Comparison of ENCODE assay signal across 21 mouse cellular contexts in genomic region chr10:64181696-64182095, GRCm38 (mm10).
DNase-seq lines count a peak whose midpoint lies in the region; ATAC-seq and TF ChIP-seq lines count a peak whose summit lies in the region.
"Had no signal": no experiment of that assay in that cellular context is flagged by ENCODE, and none has a peak within 500 bp of the region (broad histone marks: within the 10 kb centered on the region; RNA-seq: fewer than 3 reads in every experiment).

No protein-coding gene starts in this region.

- no peak for TF ChIP-seq POLR2A in testis, adult 2 months (IDR thresholded peaks at IDR 0.05; ENCODE audit: control insufficient read depth, low read depth, low read length)

- intact Hi-C loops in left cerebral cortex, postnatal 36 days (cut with DNase I), result no loop called here

- no peaks in the 10 kb centered on the region for H3K27me3 ChIP-seq in embryonic facial prominence, embryonic 14.5 days (replicated peaks; ENCODE audit: control insufficient read depth, insufficient read depth, low read length)
- H3K27me3 ChIP-seq in embryonic facial prominence, embryonic 10.5 days (replicated peaks; ENCODE audit: low read depth, poor library complexity, severe bottlenecking), result no peaks in the 10 kb centered on the region
- H3K27me3 ChIP-seq in testis, adult 2 months (ENCODE audit: control insufficient read depth, insufficient read depth, low read length), result no peaks in the 10 kb centered on the region
- H3K27me3 ChIP-seq in midbrain, embryonic 16.5 days (ENCODE audit: control insufficient read depth, insufficient read depth, low read depth, low read length), result no peaks in the 10 kb centered on the region
- H3K27me3 ChIP-seq: forebrain, embryonic 15.5 days; heart, embryonic 15.5 days; liver, embryonic 15.5 days had no signal

- H3K4me1 ChIP-seq in embryonic facial prominence, embryonic 14.5 days (ENCODE audit: control insufficient read depth, insufficient read depth, low read length), result no peaks in the 10 kb centered on the region
- H3K4me1 ChIP-seq in embryonic facial prominence, embryonic 10.5 days, result no peaks in the 10 kb centered on the region
- H3K4me1 ChIP-seq in testis, adult 2 months (ENCODE audit: control insufficient read depth, insufficient read depth, low read length), result no peaks in the 10 kb centered on the region
- no peaks in the 10 kb centered on the region for H3K4me1 ChIP-seq in midbrain, embryonic 16.5 days (ENCODE audit: control insufficient read depth, insufficient read depth, low read length)
- H3K4me1 ChIP-seq: forebrain, embryonic 15.5 days; heart, embryonic 15.5 days; limb, embryonic 10.5 days; liver, embryonic 15.5 days had no signal

- H3K36me3 ChIP-seq in embryonic facial prominence, embryonic 14.5 days (ENCODE audit: control insufficient read depth, insufficient read depth, low read length), result no peaks in the 10 kb centered on the region
- no peaks in the 10 kb centered on the region for H3K36me3 ChIP-seq in embryonic facial prominence, embryonic 10.5 days (replicated peaks)
- no peaks in the 10 kb centered on the region for H3K36me3 ChIP-seq in testis, adult 2 months (ENCODE audit: control insufficient read depth, insufficient read depth, low read length)
- no peaks in the 10 kb centered on the region for H3K36me3 ChIP-seq in midbrain, embryonic 16.5 days (ENCODE audit: control insufficient read depth, insufficient read depth, low read length)
- H3K36me3 ChIP-seq: forebrain, embryonic 15.5 days; heart, embryonic 15.5 days; limb, embryonic 10.5 days; liver, embryonic 15.5 days had no signal

- H3K4me3 ChIP-seq in embryonic facial prominence, embryonic 14.5 days (ENCODE audit: low read depth, low read length), result no peak overlapping the region
- H3K4me3 ChIP-seq in embryonic facial prominence, embryonic 10.5 days, result no peak overlapping the region
- peak overlapping the region; percentile 25 for H3K4me3 ChIP-seq in testis, adult 2 months (ENCODE audit: control insufficient read depth, low read depth, low read length)
- no peak overlapping the region for H3K4me3 ChIP-seq in midbrain, embryonic 16.5 days (ENCODE audit: low read depth, low read length)
- H3K4me3 ChIP-seq: forebrain, embryonic 15.5 days; heart, embryonic 15.5 days; limb, embryonic 10.5 days; liver, embryonic 15.5 days had no signal

- H3K9ac ChIP-seq in embryonic facial prominence, embryonic 14.5 days (ENCODE audit: low read depth, low read length), result no peak overlapping the region
- no peak overlapping the region for H3K9ac ChIP-seq in midbrain, embryonic 16.5 days (ENCODE audit: low read depth, low read length)
- H3K9ac ChIP-seq: forebrain, embryonic 15.5 days; heart, embryonic 15.5 days; hindbrain, embryonic 14.5 days; liver, embryonic 15.5 days had no signal

- no peak for TF ChIP-seq CTCF in testis, adult 2 months (IDR thresholded peaks at IDR 0.05; ENCODE audit: control insufficient read depth, insufficient read depth, insufficient replicate concordance, low read depth, low read length)

- H3K9me3 ChIP-seq in embryonic facial prominence, embryonic 14.5 days (ENCODE audit: control insufficient read depth, low read length), result no peaks in the 10 kb centered on the region
- H3K9me3 ChIP-seq in embryonic facial prominence, embryonic 10.5 days, result no peaks in the 10 kb centered on the region
- no peaks in the 10 kb centered on the region for H3K9me3 ChIP-seq in midbrain, embryonic 16.5 days (replicated peaks; ENCODE audit: control insufficient read depth, low read length, poor library complexity, severe bottlenecking)
- H3K9me3 ChIP-seq: forebrain, embryonic 15.5 days; heart, embryonic 15.5 days; limb, embryonic 10.5 days; liver, embryonic 15.5 days had no signal

- WGBS in embryonic facial prominence, embryonic 14.5 days, result 81% methylated on average over 13 of the region's 13 CpGs
- 93% methylated on average over 13 of the region's 13 CpGs for WGBS in embryonic facial prominence, embryonic 10.5 days
- 93% methylated on average over 13 of the region's 13 CpGs for whole genome bisulfite sequencing in midbrain, embryonic 16.5 days

- no peak overlapping the region for H3K4me2 ChIP-seq in embryonic facial prominence, embryonic 14.5 days (ENCODE audit: low read depth, low read length)
- no peak overlapping the region for H3K4me2 ChIP-seq in midbrain, embryonic 16.5 days (ENCODE audit: low read length)
- H3K4me2 ChIP-seq: forebrain, embryonic 15.5 days; heart, embryonic 15.5 days; hindbrain, embryonic 14.5 days; liver, embryonic 15.5 days had no signal

- H3K27ac ChIP-seq in embryonic facial prominence, embryonic 14.5 days (replicated peaks; ENCODE audit: low read depth, low read length), result no peak overlapping the region
- H3K27ac ChIP-seq in embryonic facial prominence, embryonic 10.5 days (replicated peaks), result no peak overlapping the region
- H3K27ac ChIP-seq in testis, adult 2 months (ENCODE audit: control insufficient read depth, insufficient read depth, low read depth, low read length), result no peak overlapping the region
- H3K27ac ChIP-seq in midbrain, embryonic 16.5 days (ENCODE audit: low read length), result no peak overlapping the region
- H3K27ac ChIP-seq: forebrain, embryonic 15.5 days; heart, embryonic 15.5 days; hindbrain, embryonic 14.5 days; limb, embryonic 10.5 days; liver, embryonic 15.5 days; macrophage had no signal

- ATAC-seq in embryonic facial prominence, embryonic 14.5 days (ENCODE audit: low read depth), result no peak
- ATAC-seq in midbrain, embryonic 16.5 days, result no peak
- ATAC-seq: forebrain, embryonic 15.5 days had no signal

- peak; percentile 12 for DNase-seq in embryonic facial prominence, embryonic 14.5 days (ENCODE audit: low spot score)
- no peak for DNase-seq in embryonic facial prominence, embryonic 10.5 days (ENCODE audit: low spot score)
- DNase-seq in testis, postnatal 10 days (ENCODE audit: low spot score), result no peak
- peak; percentile 39 to 46 for DNase-seq in left cerebral cortex, postnatal 36 days (ENCODE audit: low spot score in 2 of 2)
- DNase-seq in lung, postnatal 36 days, result no peak
- no peak for DNase-seq in gastrocnemius, postnatal 25 days
- DNase-seq: adrenal gland, postnatal 14 days; cerebellum, adult 8-10 months; cerebellum, postnatal 36 days; heart, postnatal 4 days; kidney, adult 8-10 months; kidney, postnatal 10 days; liver had no signal

Comparison
In these comparisons a context has a peak if more than half of its experiments do, and no peak if none do; other contexts are left out.
1. DNase-seq: peak in embryonic facial prominence, embryonic 14.5 days (single experiment) and left cerebral cortex, postnatal 36 days (2 of 2); none in embryonic facial prominence, embryonic 10.5 days (single experiment), testis, postnatal 10 days (single experiment), lung, postnatal 36 days (single experiment) and gastrocnemius, postnatal 25 days (single experiment).